Mouse (Mus musculus): Measurements from ENCODE around the gene Ahcyl2.

GRCm38 (mm10) chr6:29782239-29782638 is 14.4 kb downstream of the Ahcyl2 start:
- no peak for TF ChIP-seq CTCF (IDR thresholded peaks at IDR 0.05; ENCODE audit: low read depth)
- no peak for TF ChIP-seq EP300 (optimal IDR thresholded peaks at IDR 0.05)

All from stomach, postnatal 0 days (tissue).